Mouse (Mus musculus) intestine, embryonic 14.5 days (tissue): ENCODE results near the gene Vgll3. TPM values are rescaled to one million over a fixed set of nuclear protein-coding genes. Genes with fewer than 3 reads are reported as not detected.

Experiments used
- ATAC-seq: fragments of 200-750 bp; cut with Nextera tagmentation; replicated peaks from 2 replicates; pipeline ENCODE4 v1.8.0; 2017; ENCODE audit warnings: low read depth, moderate number of reproducible peaks, moderate TSS enrichment, moderate library complexity; ENCODE audit not compliant: low FRiP score, low TSS enrichment
- DNase-seq: peaks from one replicate; pipeline ENCODE4 v3.0.0-alpha.2; 2018; ENCODE audit warnings: low spot score
- H3K27ac ChIP-seq: fragments of 300-500 bp; sonication (generic); 2 replicates; pipeline ENCODE4 v1.5.1; 2014; ENCODE audit warnings: low read depth, mild to moderate bottlenecking, control low read depth
- H3K27me3 ChIP-seq: fragments of 300-500 bp; sonication (generic); replicated peaks from 2 replicates; pipeline ENCODE4 v1.6.1; 2014; ENCODE audit warnings: low read length, control low read depth; ENCODE audit not compliant: control insufficient read depth, insufficient read depth
- H3K36me3 ChIP-seq: fragments of 300-500 bp; sonication (generic); 2 replicates; pipeline ENCODE4 v1.6.1; 2014; ENCODE audit warnings: low read length, control low read depth; ENCODE audit not compliant: control insufficient read depth, insufficient read depth
- H3K4me1 ChIP-seq: fragments of 300-500 bp; sonication (generic); replicated peaks from 2 replicates; pipeline ENCODE4 v1.6.1; 2014; ENCODE audit warnings: low read length, control low read depth, mixed read lengths; ENCODE audit not compliant: control insufficient read depth, insufficient read depth
- H3K4me2 ChIP-seq: fragments of 300-500 bp; sonication (generic); 2 replicates; pipeline ENCODE4 v1.6.1; 2014; ENCODE audit warnings: low read length
- H3K4me3 ChIP-seq: fragments of 300-500 bp; sonication (generic); 2 replicates; pipeline ENCODE4 v1.5.1; 2014; ENCODE audit warnings: low read depth, low read length, control low read depth, mixed read lengths
- H3K9ac ChIP-seq: fragments of 300-500 bp; sonication (generic); 2 replicates; pipeline ENCODE4 v1.6.1; 2014; ENCODE audit warnings: mild to moderate bottlenecking, low read length
- H3K9me3 ChIP-seq: fragments of 300-500 bp; sonication (generic); 2 replicates; pipeline ENCODE4 v1.6.1; 2016; ENCODE audit warnings: low read length, control low read depth; ENCODE audit not compliant: control insufficient read depth
- WGBS: fragments of 180-500 bp; shearing (Covaris S2); extraction: QIAGEN DNeasy Blood & Tissue Kit; methylation state at CpG from one replicate; pipeline ENCODE4 v1.1.7; 2014; 5-methylcytosine and 5-hydroxymethylcytosine counted together
- polyA plus RNA-seq: library from polyadenylated mRNA; unstranded; fragments of >200 nt; fragmentation: Nextera tagmentation; extraction: Ambion mirVana; gene quantifications from 2 replicates; pipeline ENCODE4 v1.2.1, GENCODE M21; 2014

Gene Vgll3
- 2.9 and 3.7 TPM in 2 replicates for polyA plus RNA-seq

DNA sequence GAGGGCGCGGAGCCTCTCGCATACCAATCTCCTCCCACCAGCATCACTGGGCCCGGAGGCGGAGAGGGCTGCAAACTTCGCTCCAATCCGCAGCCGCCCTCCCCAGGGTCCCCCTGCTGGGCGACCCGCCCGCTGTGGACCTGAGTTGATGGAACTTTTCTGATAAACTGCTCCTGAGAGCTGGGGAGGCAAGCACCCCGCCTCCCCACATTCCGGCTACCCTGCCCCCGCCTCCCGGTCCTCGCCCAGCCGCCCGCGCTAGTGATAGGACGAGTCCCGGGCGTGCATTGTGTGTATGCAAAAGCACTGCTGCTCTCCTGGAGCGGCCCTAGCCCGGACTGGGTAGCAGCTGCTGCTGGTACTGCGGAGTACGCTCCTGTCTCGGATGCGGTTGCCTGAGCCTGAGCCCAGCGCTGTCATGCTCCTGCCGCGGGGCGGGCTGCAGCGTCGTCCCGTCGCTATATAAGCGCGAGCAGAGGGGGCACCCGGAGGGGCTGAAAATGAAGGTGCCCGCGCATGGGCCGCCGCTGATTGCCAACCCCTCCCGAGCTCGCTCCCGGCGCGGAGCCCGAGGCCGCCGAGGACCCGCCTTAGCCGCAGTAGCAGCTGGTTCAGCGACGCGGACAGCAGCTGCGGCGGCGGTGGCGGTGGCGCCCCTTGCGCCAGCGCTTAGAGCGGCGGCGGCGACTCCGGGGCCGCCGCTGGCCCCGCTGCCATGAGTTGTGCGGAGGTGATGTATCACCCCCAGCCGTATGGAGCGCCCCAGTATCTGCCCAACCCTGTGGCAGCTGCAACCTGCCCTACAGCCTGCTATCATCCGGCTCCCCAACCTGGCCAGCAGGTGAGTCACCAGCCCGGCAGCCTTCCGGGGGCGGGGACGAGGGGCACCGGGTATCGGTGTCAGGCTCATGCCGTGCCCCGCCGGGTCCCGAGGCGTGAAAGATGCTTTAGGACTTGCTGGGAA lies at the start of gene Vgll3:
Gene Vgll3 (plus strand): TSS at position 340 of the 964 bp plus-strand sequence.
- peak within 1 kb of the TSS; percentile 49 for H3K9ac ChIP-seq
- 0 out of 2 replicates have a peak, but pooled peaks cover 3% of the 10 kb centered on the region for H3K4me1 ChIP-seq
- whole genome bisulfite sequencing = 1% methylated on average over 85 of the region's 86 CpGs
- H3K4me3 ChIP-seq = peak within 1 kb of the TSS; percentile 61
- peak within 1 kb of the TSS; percentile 94 for H3K4me2 ChIP-seq
- peaks cover 10% of the 10 kb centered on the region; the same call in 1 of the 2 replicates for H3K27me3 ChIP-seq
- no peaks in the 10 kb centered on the region for H3K36me3 ChIP-seq
- peak; percentile 92 for ATAC-seq
- H3K9me3 ChIP-seq = 0 out of 2 replicates have a peak, but pooled peaks cover 7% of the 10 kb centered on the region
- peak; percentile 87 for DNase-seq
- peak within 1 kb of the TSS; percentile 16; the same call in 1 of the 2 replicates for H3K27ac ChIP-seq

- DNase-seq (no peak), ATAC-seq (no peak)
- no peak overlapping the region for H3K4me3 ChIP-seq
- no peak overlapping the region for H3K27ac ChIP-seq
- H3K4me1 ChIP-seq = no peaks in the 10 kb centered on the region
- no peak overlapping the region for H3K4me2 ChIP-seq
- no peak overlapping the region for H3K9ac ChIP-seq
- H3K36me3 ChIP-seq = no peaks in the 10 kb centered on the region
- no peaks in the 10 kb centered on the region for H3K27me3 ChIP-seq
- no peaks in the 10 kb centered on the region for H3K9me3 ChIP-seq
Observed at GRCm38 (mm10) chr16:65765976-65766375, 49.1 kb upstream of the Vgll3 start.

DNA sequence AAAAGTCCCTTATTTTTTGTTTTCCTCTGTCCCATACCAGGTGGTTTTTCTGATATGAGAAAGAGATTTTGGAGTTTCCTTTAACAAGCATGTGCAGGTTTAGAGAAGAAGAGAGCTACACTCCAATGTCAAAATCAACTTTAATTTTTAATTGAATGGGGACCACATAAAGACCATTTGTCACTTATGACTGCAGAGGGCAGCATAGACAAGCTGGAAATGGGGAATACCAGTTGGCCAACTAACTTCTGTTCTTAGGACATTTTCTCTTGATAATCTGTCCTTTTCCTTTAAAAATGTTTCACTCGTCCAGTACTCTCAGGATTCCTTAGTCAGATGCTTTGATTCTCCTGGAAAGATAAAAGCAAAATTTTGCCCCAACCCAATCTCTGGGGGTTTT lies 29.1 kb upstream of the Vgll3 start:
- Histone ChIP-seq H3K27ac (no peak overlapping the region), H3K4me3 (no peak overlapping the region), H3K9me3 (no peaks in the 10 kb centered on the region), H3K27me3 (no peaks in the 10 kb centered on the region), H3K9ac (no peak overlapping the region), H3K4me1 (no peaks in the 10 kb centered on the region), H3K4me2 (no peak overlapping the region), H3K36me3 (no peaks in the 10 kb centered on the region)
- DNase-seq (no peak), ATAC-seq (no peak)
- 45% methylated on average over 1 of the region's 1 CpGs for WGBS

DNA sequence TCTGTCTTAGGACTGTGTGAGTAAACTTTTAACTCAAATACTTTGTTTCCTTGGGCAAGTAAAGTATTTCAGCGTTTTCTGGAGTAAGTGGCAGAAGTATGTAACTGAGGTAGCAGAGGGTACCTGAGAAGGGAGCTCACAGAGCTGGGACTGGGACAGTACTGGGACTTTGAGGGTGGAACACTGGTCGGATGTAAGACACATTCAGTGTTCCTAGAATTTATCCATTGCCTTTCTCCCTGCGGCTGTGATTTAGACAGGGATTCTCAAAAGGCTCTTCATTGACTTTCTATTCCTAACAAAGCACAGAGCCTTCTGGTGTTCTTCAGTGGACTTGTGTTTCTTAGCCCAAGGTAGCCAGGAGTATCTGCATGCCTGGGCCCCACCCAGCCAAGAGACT lies 1.0 kb downstream of the Vgll3 start:
- peaks cover 10% of the 10 kb centered on the region; the same call in 1 of the 2 replicates for H3K27me3 ChIP-seq
- H3K36me3 ChIP-seq = no peaks in the 10 kb centered on the region
- 0 out of 2 replicates have a peak, but pooled peaks cover 3% of the 10 kb centered on the region for H3K4me1 ChIP-seq
- no peak overlapping the region for H3K27ac ChIP-seq
- DNase-seq = no peak
- peak overlapping the region; percentile 61 for H3K4me3 ChIP-seq
- no peak for ATAC-seq
- 21% methylated on average over 3 of the region's 3 CpGs for whole genome bisulfite sequencing
- H3K9ac ChIP-seq = 0 out of 2 replicates have a peak overlapping the region, but pooled peaks have one; percentile 49
- peak overlapping the region; percentile 94 for H3K4me2 ChIP-seq
- H3K9me3 ChIP-seq = 0 out of 2 replicates have a peak, but pooled peaks cover 7% of the 10 kb centered on the region

DNA sequence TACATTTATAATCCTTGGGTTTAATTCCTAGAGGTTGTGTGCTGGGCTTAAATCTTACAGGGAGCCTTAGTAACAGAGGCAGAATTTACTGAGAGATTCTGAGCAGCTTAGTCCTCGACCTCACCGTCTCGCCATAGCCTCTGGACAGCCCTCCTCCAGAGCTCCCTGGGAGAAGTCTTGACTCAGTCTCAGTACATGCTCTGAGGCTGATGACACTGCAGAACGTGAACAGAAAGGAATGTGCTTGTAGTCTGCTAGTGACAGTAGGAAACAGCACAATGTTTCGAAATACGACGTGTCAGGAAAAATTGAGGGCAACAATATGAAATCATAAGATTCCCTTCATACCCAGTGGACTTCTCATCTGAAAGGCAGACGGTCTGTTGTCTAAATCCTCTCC lies 3.7 kb downstream of the Vgll3 start:
- no peak for DNase-seq
- no peak overlapping the region for H3K9ac ChIP-seq

DNA sequence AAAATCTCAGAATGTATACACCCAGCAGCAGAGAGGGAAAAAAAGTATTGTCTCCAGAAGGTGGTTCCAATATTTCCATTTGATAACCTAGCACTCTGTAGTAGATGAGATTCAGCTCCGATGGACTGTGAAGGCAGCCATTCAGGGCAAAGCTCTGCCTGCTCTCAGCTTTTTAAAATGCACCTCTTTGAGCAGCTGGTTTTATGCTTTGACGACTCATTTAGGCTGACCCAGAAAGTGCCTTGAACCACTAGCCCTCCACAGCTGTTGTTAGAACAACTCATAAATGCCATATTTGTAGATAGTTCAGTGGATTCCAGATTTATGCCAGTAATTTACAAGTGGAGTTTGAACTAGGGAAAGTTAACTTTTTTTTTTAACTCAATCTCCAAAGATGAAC lies 5.7 kb downstream of the Vgll3 start:
- no peak for ATAC-seq
- H3K4me1 ChIP-seq = no peaks in the 10 kb centered on the region
- H3K4me3 ChIP-seq = no peak overlapping the region
- H3K4me2 ChIP-seq = no peak overlapping the region
- 66% methylated on average over 2 of the region's 2 CpGs for WGBS
- H3K36me3 ChIP-seq = no peaks in the 10 kb centered on the region
- no peak for DNase-seq
- no peak overlapping the region for H3K27ac ChIP-seq
- peaks cover 6% of the 10 kb centered on the region; the same call in 1 of the 2 replicates for H3K27me3 ChIP-seq
- no peaks in the 10 kb centered on the region for H3K9me3 ChIP-seq
- H3K9ac ChIP-seq = no peak overlapping the region

More for the DNA sequence above, 3.7 kb downstream of the Vgll3 start:
- Histone ChIP-seq H3K36me3 (no peaks in the 10 kb centered on the region), H3K27me3 (peaks cover 10% of the 10 kb centered on the region; the same call in 1 of the 2 replicates), H3K9me3 (no peaks in the 10 kb centered on the region), H3K4me3 (no peak overlapping the region), H3K4me2 (no peak overlapping the region), H3K27ac (no peak overlapping the region), H3K4me1 (0 out of 2 replicates have a peak, but pooled peaks cover 3% of the 10 kb centered on the region)
- 65% methylated on average over 8 of the region's 8 CpGs for WGBS
- ATAC-seq = no peak

DNA sequence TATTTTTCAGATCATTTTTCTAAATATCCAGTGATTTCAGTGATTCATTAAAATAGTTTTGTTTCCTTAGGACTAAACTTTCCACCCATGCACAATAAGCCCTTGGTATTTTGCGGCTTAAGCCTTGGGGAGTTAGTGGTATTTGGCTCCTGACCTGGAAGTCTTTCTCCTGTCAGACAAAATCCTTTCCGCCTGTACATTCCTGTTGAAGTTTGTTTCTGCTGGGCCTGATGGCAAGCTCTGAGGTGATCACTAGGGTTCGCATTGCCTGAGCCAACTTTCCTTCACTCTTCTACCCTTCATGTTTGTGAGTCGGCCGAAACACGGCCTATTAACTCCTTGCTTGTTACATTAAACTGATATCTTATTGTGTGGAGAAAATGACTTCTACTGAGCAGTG lies 8.7 kb downstream of the Vgll3 start:
- Histone ChIP-seq H3K27ac (no peak overlapping the region), H3K9me3 (no peaks in the 10 kb centered on the region), H3K27me3 (no peaks in the 10 kb centered on the region), H3K4me2 (no peak overlapping the region), H3K36me3 (no peaks in the 10 kb centered on the region), H3K4me3 (no peak overlapping the region), H3K4me1 (no peaks in the 10 kb centered on the region), H3K9ac (no peak overlapping the region)
- ATAC-seq (no peak), DNase-seq (no peak)
- 81% methylated on average over 6 of the region's 6 CpGs for WGBS

GRCm38 (mm10) chr16:65828141-65828565 lies 13.1 kb downstream of the Vgll3 start:
- no peak overlapping the region for H3K27ac ChIP-seq
- DNase-seq = no peak

More at GRCm38 (mm10) chr16:65828141-65828565, 13.1 kb downstream of the Vgll3 start:
- Histone ChIP-seq H3K4me2 (no peak overlapping the region), H3K27me3 (no peaks in the 10 kb centered on the region), H3K36me3 (no peaks in the 10 kb centered on the region), H3K4me1 (no peaks in the 10 kb centered on the region), H3K4me3 (no peak overlapping the region), H3K9ac (no peak overlapping the region), H3K9me3 (no peaks in the 10 kb centered on the region)
- 78% methylated on average over 9 of the region's 9 CpGs for WGBS
- no peak for ATAC-seq
